Mouse (Mus musculus) adrenal gland, adult 18-20 months (tissue): ENCODE data around the gene Tcirg1. TPM values are rescaled to one million over a fixed set of nuclear protein-coding genes. Genes with fewer than 3 reads are reported as not detected.
A peak's percentile ranks its signal among the peaks of the same experiment; 100 is the strongest.

Source experiments
- DNase-seq, 2 experiments: peaks; one replicate each; pipeline ENCODE4 v3.0.0; 2021 to 2022; ENCODE audit warnings: low spot score in 2 of 2
- total RNA-seq, 2 experiments: library from RNA; stranded (reverse); gene quantifications; 1 replicate in 1 of 2; 2 replicates in 1 of 2; pipeline ENCODE4 v1.2.3; 2021

Gene Tcirg1
- total RNA-seq, 2 experiments from 2014 or later = 66.3 to 84.7 TPM

DNA sequence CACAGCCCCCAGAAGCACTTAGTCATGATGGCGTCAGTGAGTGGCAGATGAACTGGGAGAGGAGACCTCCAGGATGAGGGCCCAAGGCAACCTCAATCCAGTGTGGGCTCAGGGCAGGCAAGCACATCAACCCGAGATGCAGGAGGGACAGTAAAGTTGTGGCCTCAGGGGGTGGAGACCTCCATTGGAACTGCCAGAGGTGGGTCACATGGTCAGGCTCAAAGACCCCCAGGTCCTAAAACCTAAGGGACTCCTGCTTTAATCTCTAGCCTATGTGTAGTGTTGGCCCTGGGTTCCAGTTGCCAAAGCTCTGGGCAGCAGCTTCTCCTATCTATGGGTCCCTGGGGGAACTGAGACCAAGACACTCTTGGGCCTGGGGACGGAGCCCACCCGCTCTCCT is 21.8 kb upstream of the Tcirg1 start:
- DNase-seq = peak in 1 of 2 experiments; percentile 19

DNA sequence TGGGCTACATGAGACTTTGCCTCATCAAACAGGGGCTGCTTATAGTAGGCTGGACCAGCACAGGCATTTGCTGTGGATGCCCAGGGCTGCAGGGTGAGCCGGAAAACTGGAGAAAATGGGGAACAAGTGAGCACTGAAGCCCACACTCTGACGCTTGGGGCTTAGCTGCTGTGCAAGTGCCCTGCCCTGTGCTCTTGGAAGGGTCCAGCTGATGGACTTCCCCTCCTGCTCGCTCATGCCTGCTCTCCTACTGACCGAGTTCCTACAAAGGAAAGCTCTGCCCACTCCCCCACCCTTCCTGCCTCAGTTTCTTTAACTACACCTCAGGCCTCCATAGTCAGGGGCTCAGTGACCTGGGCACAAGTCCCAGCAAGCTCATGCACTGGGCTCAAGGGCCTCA is 21.1 kb upstream of the Tcirg1 start:
- peak in 1 of 2 experiments; percentile 21 for DNase-seq

DNA sequence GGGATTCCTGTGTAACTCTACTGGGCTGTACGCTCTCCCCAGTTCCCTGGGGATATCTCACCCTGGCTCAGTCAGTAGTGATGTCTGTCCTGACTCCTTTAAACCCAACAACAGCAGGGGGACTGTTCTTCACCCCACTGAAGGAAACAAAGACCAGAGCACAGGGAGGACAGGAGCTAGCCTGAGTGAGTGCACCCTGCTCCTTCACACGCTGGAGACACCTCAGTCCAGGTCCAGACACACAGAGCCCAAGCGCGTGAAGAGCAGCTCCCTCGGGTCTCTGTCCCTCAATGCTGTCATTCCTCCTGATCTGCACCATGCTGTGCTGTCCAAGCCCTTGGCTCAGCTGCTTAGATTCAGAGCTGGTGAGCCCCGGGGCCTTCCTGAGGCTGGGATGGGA is 19.8 kb upstream of the Tcirg1 start:
- DNase-seq = no peak

DNA sequence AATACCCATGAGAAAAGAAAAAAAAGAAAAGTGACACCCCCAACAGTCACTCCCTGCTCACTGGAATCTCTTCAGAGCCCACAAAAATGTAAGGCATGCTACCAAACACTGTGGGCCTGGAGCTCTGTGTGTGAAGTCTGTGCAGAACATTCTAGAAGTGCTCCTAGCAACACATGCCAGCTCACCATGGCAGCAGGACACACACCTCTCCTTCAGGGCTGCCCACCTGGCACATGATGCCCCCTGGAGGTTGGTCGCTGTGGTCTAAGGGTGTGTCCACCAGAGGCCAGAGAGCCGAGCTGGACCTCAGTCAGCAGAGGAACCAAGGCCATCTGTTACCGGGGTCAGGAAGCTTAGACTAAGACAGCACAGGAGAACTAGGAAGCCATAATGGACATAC is 19.3 kb upstream of the Tcirg1 start:
- no peak for DNase-seq

DNA sequence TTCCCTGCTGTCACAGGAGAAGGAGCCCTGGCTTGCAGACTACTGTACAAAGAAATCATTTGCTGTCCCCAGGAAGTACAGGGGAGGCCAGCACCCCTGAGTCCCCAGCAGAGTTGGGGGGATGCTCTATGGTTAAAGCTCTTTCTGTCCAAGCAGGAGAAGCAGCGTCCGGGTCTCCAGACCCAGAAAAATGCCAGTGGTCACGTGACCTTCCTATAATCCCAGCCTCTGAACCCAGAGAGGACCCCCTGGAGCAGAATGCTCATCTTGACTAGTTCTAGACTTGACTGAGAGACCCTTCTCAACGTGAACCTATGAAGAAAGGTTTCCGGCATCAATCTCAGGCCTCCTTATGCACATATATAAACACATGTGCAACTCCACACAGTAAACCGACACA is 18.9 kb upstream of the Tcirg1 start:
- no peak for DNase-seq

DNA sequence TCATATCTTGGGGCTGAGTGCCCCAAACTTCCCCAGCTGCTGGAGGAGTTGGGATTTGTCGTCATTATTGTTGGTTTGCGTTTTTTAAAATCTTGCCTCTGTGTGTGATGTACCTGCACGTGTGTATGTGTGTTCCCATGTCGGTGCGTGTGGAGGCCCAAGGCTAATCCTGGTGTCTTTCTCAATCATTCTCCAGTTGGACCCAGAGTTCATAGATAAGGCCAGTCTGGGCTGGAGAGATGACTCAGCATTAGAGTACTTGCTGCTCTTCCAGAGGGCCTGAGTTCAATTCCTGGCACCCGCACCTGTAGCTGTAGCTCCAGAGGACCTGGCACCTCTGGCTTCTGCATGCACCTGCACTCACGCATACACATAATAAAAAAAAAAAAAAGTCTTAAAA is 17.9 kb upstream of the Tcirg1 start:
- no peak for DNase-seq

DNA sequence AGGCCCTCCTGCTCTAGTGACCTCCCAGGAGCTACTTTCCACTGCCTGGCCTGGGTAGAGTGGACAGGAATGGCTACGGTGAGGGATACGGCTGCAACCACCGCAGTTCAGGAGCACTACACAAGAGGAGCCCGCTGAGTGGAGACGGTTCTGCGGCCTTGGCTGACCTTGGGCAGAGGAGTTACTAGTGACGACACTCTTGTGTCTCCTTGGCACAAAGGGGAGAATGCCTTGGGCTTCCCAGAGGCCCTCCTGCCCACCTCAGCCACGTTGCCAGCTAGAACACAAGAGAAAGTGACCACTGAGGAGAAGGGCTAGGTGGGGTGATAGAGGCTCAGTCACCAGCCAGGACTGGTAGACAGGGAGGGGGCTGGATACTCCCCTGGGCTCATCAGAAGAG is 17.3 kb upstream of the Tcirg1 start:
- DNase-seq = no peak

DNA sequence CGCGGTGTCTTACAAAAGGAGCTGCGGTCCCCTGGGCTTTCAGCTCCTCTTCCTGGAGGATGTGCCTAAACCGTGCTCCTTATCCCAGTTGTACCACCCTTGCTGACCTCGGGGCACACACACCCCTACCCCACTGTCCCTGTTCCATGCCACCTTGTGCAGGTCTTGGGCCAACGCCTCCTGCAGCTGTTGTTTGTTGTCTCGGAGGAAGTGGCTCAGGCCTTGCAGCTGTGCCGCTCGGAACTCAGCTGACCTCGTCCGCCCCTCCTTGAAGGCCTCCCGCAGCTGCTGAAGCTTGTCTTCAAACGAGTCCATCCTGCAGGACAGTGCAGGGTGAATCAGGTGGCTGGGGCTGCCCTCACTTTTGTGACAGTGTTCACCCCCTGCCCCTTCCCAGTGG is 16.7 kb upstream of the Tcirg1 start:
- DNase-seq = no peak

DNA sequence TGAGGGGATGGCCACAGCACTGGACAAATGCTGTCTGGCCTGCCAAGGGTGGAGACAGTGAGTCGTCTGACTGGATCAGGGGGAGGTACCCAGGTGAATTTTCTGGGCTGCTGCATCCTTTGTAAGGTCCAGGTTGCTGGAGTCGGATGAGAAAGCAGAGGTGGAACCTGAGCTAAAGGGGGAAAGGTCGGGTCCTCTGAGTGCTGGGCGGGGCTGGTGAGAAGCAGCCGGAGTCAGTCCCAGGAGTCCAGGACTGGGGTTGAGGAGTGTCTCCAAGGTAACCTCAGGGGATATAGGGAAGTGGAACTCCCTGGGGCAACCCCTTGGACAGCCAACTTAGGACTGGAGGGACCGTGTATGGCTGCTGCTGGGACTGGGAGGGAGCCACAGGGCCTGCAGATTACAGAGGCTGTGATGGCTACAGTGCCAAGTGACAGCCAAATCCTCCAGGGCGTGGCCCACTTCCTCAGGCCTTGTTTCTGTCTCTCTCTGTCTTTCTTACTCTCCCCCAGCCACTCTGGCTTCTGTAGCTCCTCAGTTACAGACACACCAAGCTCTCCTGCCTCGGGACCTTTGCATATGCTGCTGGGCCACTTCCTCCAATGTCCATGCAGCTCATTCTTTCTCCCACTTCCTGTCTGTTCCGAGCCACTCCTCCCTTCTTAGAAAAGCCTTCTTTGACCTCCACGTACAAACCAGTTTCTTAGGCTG is 15.9 kb upstream of the Tcirg1 start:
- DNase-seq = no peak

DNA sequence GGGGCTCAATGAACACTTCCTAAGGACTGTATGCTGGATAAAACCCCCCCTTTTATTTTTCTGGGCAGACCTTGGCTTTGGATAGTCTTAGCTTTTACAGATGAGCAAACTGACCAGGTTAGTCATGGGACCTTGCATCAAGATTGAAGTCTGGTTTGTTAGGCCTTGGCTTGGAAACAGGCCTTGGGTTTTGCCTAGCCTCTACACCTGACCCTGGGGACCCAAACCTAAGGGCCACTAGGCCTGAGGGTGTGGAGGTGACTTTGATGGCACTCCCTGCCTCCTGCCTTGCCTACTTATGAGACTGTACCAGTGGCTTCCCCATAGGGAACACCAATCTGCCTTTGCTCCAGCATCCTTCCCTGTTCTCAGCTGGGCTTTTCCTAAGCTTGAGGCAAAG is 13.0 kb upstream of the Tcirg1 start:
- no peak for DNase-seq

DNA sequence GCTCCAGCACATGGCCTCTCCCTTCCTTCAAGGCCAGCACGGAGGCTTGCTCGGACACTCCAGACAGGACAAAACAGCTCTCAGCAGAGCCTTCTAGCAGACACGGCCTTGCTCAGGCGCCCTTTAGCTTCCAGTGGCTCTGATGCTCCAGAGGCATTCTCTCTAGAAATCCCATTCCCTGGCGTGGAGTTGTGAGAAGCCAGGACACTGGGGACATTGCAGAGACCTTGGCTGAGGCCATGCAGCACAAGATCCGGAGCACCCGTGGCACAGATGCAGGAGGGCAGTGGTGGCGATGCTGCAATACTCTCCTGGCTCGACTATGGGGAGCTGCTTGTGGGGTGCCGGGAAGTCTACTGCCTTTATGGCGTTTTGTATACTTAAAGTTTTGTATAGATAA is 9.8 kb upstream of the Tcirg1 start:
- DNase-seq = no peak

DNA sequence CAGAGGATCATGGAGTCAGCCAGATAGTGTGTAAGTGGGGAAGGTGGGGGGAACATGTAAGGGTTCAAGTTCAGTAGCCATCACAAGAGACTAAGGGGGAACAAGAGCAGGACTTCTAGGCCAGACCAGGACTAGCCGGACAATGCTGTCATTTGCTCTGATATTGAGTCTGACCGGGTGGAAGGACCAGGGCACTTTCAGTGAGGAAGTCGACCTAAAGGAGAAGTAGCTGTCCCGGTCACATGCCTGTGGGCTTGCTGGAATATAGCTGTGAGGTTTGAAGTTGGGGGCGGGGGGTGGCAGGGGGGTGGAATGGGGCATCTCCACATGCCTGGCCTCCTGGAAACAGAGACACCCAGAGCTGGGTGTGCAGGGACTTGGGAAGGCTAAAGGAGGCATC is 7.6 kb upstream of the Tcirg1 start:
- no peak for DNase-seq

DNA sequence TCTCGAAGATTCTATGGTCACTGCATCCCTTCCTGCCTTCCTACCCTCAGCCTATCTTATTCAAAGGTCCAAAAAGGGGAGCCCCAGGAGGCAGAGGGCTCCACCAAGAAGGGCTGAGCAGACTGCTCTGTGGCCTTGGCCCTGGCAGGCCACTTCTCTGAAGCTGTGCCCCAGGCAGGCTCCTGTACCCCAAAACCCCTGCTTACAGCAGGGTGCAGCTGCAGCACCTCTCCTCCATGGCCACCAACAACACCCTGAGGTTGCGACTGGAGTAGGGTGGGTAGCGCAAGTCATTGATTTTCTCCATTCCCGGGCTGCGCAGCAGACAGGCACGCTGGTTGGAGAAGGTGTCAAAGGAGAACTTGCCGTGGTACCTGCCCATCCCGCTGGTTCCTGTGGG is 6.8 kb upstream of the Tcirg1 start:
- no peak for DNase-seq

DNA sequence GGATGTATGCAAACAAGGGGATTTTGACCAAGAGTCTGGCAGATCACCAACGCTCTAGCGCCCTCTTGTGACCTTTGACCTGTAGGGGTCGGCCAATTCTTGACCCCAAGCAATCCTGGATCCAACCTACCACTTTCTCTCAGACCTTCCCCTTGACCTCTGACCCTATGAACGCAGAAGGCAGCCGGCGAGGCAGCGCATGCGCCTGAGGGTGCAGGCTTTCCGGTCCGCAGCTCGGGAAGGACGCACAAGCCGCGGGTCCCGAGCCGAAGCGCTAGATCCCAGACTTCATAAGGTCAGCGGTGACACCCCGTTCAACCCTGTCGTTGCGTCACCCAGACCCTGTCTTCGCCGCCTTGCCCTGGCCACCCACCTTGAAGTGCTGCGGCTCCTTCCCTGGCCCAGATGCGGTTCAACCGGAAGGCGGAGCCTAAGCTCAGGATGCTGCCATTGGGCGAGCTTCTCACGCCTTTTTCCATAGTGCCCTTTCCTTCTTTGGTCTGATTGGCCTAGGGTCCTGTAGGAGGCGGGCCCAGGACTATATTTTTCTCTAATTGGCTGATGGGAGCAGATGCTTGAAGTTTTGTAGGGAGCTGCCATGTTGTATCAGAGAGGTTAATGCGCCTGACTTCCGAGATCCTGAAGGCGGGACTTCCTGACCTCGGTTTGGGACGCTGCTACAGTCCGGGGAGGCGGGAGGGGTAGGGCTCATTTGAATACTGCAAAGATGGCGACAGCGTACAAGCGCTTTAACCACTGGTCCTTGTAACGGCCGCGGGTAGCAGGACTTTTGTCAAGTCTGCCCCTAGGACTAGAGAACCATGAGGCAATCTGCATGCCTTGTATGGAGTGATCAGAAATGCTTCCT is 5.6 kb upstream of the Tcirg1 start, which contains the start of gene Ndufs8:
TSS of gene Ndufs8 (minus strand) at position 438 of the 868 bp plus-strand sequence.
- DNase-seq = peak; percentile 79 to 83

DNA sequence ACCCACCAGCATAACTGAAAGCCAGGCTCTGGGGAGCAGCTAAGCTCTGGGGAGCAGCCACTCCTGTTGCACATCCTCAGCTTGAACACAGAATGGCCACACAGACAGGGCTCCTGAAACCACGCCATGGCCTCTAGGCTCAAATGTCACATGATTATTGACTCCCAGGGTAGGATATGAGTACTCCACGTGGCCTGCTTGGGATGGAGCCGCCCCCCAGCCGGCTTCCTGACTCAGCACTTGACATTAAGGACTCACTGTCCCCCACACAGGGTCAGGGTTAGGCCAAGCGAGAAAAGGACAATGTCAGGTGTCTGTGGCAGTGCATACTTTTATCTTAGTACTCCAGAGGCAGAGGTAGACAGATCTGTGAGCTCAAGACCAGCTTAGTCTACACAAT is 3.3 kb upstream of the Tcirg1 start:
- no peak for DNase-seq

DNA sequence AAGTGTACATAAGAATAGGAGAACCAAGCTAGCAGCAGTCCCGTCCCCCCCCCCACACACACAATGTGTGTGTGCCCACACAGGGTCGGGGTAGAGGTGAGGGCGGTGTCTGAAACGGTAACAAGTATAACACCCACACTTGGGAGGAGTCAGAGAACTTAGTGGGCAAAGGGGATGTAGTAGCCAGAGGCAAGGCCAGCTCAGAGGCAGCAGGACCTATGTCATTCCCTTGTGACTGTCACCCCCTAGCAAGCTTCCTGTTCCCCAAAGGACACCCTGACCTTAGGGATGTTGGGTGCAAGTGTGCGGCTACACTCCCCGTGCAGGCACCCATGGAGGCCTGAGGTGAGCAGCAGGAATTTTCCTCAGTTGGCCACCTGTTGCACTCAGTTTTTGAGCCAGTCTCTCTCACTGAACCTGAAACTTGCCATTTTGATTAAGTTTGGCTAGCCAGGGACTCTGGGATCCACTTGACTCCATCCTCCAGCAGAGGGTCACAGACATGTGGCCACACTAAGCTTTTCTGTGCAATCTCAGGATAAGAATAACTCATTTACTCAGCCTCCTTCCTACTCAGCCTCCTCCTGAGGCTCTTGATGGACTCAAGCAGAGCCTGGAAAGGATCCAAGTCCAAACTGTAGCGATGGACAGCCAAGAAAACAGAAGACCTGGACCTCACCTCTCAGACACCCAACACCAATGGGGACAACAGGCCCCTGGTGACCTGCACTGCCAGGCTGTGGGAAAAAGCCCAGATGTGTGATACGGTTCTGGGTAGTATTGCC is 1.1 kb upstream of the Tcirg1 start:
- DNase-seq = no peak

DNA sequence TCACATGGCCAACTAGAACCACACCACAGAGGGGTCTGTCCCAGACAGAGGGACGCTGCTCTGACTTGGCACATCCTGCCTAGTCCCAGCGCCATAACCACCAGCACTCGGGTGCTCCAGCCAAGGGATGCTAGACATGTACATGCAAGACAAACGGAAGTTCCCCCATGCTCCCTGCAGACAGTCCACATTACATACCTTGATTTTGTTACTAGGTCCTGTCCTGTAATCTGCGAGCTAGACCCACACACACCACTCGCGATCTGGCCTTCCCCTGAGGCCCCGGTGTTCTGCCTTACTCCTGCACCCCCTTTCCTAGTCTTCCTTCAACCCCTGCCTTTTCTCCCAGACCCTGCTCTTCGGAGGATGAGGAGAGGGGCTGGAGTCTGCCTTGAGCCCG is 607 bp downstream of the Tcirg1 start:
- DNase-seq = no peak

DNA sequence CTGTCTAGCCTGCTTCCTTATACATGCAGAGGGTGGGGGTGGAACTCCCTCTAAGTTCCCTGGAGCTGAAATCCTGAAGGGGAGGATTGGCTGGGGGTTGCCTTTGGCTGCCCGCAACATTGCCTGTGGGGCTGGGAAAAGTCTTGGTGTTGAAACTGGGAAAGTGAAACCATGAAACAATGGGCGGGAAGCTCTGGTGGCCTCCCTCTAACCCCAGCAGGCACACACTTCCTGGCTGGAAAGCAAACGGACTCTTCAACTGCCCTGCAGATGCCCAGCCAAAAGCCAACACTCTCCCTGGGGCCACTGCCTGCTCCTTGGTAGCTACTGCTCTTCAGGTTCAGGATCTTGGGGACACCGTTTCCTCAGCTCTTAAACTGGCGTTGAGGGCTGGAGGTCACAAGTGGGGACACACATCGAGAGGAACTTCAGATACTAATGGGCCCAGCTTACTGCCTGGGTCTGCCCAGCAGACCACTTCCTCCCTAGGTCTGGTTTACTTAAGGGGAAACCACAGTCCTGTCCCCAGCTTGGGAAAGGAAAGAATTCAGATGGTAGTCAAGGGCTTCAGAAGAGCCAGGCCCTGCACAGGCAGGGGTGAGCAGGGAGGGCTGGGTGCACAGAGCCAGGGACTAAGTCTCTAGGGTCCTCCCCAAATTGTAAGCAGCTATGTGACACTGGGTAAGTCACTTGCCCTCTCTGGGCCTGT is 1.5 kb downstream of the Tcirg1 start:
- no peak for DNase-seq

DNA sequence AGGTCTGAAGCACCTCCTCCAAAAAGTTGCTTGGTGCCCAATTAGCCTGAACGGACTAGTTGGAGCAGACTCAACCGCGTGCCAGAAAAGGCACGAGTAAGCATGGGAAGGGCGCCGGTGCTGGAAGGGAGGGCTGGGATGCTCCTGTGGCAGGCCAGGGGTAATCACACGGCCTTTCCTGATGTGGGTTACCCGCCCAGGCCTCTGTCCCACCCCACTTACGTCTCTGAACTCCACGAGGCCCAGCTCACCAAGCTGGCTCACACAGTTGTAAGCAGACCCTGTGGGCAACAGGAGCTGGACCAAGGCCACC is 2.6 kb downstream of the Tcirg1 start:
- DNase-seq = no peak

DNA sequence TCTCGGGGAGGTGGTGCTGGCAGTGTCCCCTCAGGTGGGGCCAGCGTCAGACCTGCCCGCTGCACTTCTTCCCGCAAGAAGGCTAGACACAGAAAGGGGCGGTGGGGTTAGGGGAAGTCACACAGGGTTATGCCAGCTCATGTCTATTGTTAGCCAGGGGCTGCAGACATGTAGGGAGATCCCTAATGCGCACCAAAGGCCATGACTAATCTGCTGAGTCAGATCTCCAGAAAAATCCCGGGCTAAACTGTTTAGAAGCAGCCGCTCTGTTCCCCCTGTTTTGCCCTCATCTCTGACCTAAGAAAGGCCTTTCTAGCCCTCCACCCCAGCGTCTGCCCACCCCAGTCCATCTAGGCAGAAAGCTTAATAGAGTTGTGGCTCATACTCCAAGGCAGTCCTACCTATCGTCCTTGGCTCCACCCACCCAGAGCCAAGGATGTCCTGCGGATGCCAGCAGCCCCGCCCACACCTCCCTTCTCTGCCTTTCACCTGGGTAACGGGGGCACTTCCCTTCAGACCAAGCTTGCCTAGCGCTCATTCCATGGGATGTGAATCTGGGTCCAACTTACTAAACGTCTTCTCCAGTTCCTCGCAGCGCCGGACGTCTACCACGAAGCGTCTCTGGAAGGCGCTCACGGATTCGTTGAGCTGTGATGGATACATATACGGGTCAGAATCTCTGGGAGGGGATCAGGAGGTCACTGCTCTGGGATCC is 3.1 kb downstream of the Tcirg1 start:
- DNase-seq = no peak

DNA sequence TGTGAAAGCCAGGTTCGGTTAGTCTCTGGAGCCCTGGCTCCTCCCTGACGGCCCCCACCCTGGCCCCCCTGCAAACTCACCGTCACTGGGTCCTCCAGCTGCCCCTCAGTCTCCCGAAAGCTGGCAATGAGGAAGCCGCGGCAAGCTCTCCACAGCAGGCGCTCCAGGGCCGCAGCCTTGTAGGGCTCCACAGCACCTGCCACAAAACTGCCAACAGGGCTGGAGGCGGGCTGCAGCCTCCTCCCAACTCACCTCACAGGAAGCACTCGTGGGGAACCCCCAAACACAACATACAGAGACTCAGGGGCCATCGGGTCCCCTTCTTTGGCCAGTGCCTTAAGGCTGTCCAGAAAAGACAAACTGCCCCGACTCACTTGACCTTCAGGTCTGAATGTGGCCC is 4.0 kb downstream of the Tcirg1 start:
- DNase-seq = no peak
